Mouse (Mus musculus) olfactory bulb, adult 2 months (tissue): ENCODE data around the gene Cnst.

Experiments
- CTCF ChIP-seq: fragments of 200-500 bp; IDR thresholded peaks from 2 replicates; pipeline ENCODE4 v1.5.1; 2012; ENCODE audit warnings: low read depth, mild to moderate bottlenecking, low read length, moderate library complexity; ENCODE audit not compliant: insufficient read depth
- POLR2A ChIP-seq: fragments of 200-500 bp; IDR thresholded peaks from 2 replicates; pipeline ENCODE4 v1.6.1; 2012; ENCODE audit warnings: mild to moderate bottlenecking, low read depth, low read length, moderate library complexity; ENCODE audit not compliant: insufficient read depth

DNA sequence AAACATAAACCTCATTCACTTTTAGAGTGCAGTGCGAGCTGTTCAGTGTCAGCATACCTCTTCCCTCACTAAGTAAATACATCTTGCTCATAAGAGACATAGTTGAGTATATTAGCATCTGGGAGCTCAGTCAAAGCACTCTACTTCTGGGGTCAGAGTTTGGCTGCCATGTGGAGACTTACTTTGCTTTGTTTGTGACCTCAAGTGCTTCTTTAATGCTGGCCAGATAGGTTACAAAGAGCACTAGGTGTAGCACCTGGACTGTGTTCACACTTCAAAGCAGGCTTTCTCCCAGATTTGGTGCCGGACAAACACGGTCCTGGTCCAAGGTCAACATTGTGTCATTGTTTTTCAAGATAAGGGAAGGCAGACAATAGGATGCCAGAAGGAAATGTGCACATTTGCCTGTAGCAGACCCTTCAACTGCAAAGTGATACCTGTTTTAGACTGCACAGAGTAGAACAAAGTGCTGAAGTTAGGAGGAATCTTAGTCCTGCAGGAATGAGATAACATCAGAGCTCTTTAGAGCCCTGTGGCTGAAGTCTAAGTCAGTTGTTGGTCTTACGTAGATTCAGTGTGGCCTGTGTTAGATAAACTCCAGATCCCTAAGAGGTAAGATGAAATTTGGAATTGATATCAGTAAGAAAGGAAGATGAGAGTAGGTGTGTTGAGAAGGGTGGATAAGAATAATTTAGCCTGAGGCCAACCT lies 22.7 kb downstream of the Cnst start:
- TF ChIP-seq POLR2A: no peak
- no peak for TF ChIP-seq CTCF
